Mouse (Mus musculus) neural tube, embryonic 14.5 days (tissue): ENCODE data around the gene Mitf. TPM values are rescaled to one million over a fixed set of nuclear protein-coding genes. Genes with fewer than 3 reads are reported as not detected.

Experiments
- ATAC-seq: fragments of 200-750 bp; cut with Nextera tagmentation; 2 replicates; pipeline ENCODE4 v1.8.0; 2017; ENCODE audit warnings: low read depth, mild to moderate bottlenecking, moderate TSS enrichment, moderate library complexity
- H3K27ac ChIP-seq: fragments of 300-500 bp; sonication (generic); 2 replicates; pipeline ENCODE4 v1.5.1; 2014; ENCODE audit warnings: low read depth, mild to moderate bottlenecking, control low read depth, low read length, moderate library complexity, mixed read lengths
- H3K27me3 ChIP-seq: fragments of 300-500 bp; sonication (generic); 2 replicates; pipeline ENCODE4 v1.6.1; 2014; ENCODE audit warnings: low read length; ENCODE audit not compliant: control insufficient read depth, insufficient read depth
- H3K36me3 ChIP-seq: fragments of 300-500 bp; sonication (generic); 2 replicates; pipeline ENCODE4 v1.6.1; 2014; ENCODE audit warnings: low read length, mixed read lengths; ENCODE audit not compliant: control insufficient read depth, insufficient read depth
- H3K4me1 ChIP-seq: fragments of 300-500 bp; sonication (generic); 2 replicates; pipeline ENCODE4 v1.6.1; 2014; ENCODE audit warnings: low read length; ENCODE audit not compliant: control insufficient read depth, insufficient read depth
- H3K4me2 ChIP-seq: fragments of 300-500 bp; sonication (generic); 2 replicates; pipeline ENCODE4 v1.6.1; 2014; ENCODE audit warnings: mild to moderate bottlenecking, low read depth, low read length, control low read depth
- H3K4me3 ChIP-seq: fragments of 300-500 bp; sonication (generic); 2 replicates; pipeline ENCODE4 v1.5.1; 2014; ENCODE audit warnings: low read depth, low read length, control low read depth, mixed read lengths
- H3K9ac ChIP-seq: fragments of 300-500 bp; sonication (generic); replicated peaks from 2 replicates; pipeline ENCODE4 v1.6.1; 2014; ENCODE audit warnings: low read depth, mild to moderate bottlenecking, control low read depth, low read length, mixed read lengths
- H3K9me3 ChIP-seq: fragments of 300-500 bp; sonication (generic); 2 replicates; pipeline ENCODE4 v1.6.1; 2016; ENCODE audit warnings: low read length; ENCODE audit not compliant: control insufficient read depth
- WGBS: fragments of 180-500 bp; shearing (Covaris S2); extraction: QIAGEN DNeasy Blood & Tissue Kit; methylation state at CpG from one replicate; pipeline ENCODE4 v1.1.7; 2014; 5-methylcytosine and 5-hydroxymethylcytosine counted together
- polyA plus RNA-seq: library from polyadenylated mRNA; unstranded; fragments of >200 nt; fragmentation: Nextera tagmentation; extraction: Ambion mirVana; gene quantifications from 2 replicates; pipeline ENCODE4 v1.2.1, GENCODE M21; 2014

The Mitf gene
- polyA plus RNA-seq, 1 experiment from 2014 or later, result 1.6 TPM

GRCm38 (mm10) chr6:97995606-97996307 is 188.9 kb downstream of the Mitf start:
- no peaks in the 10 kb centered on the region for H3K9me3 ChIP-seq
- no peak overlapping the region for H3K27ac ChIP-seq
- WGBS, result 38% methylated on average over 11 of the region's 11 CpGs
- peaks cover 7% of the 10 kb centered on the region for H3K4me1 ChIP-seq
- ATAC-seq, result peak; percentile 44; the same call in 1 of the 2 replicates
- H3K4me2 ChIP-seq, result no peak overlapping the region
- no peaks in the 10 kb centered on the region for H3K36me3 ChIP-seq
- H3K4me3 ChIP-seq, result no peak overlapping the region
- H3K27me3 ChIP-seq, result no peaks in the 10 kb centered on the region
- H3K9ac ChIP-seq, result no peak overlapping the region

GRCm38 (mm10) chr6:98001551-98001950 is 194.7 kb downstream of the Mitf start:
- no peak overlapping the region for H3K27ac ChIP-seq
- 50% methylated on average over 4 of the region's 4 CpGs for WGBS
- H3K4me1 ChIP-seq, result no peaks in the 10 kb centered on the region
- H3K4me2 ChIP-seq, result no peak overlapping the region
- no peak overlapping the region for H3K9ac ChIP-seq
- H3K4me3 ChIP-seq, result no peak overlapping the region
- ATAC-seq, result no peak
- H3K9me3 ChIP-seq, result no peaks in the 10 kb centered on the region
- H3K36me3 ChIP-seq, result no peaks in the 10 kb centered on the region
- H3K27me3 ChIP-seq, result no peaks in the 10 kb centered on the region

GRCm38 (mm10) chr6:98003114-98003513 is 196.3 kb downstream of the Mitf start:
- H3K9ac ChIP-seq, result no peak overlapping the region
- WGBS, result 17% methylated on average over 3 of the region's 3 CpGs
- H3K9me3 ChIP-seq, result no peaks in the 10 kb centered on the region
- no peaks in the 10 kb centered on the region for H3K4me1 ChIP-seq
- no peak for ATAC-seq
- no peak overlapping the region for H3K27ac ChIP-seq
- no peak overlapping the region for H3K4me2 ChIP-seq
- no peaks in the 10 kb centered on the region for H3K27me3 ChIP-seq
- no peak overlapping the region for H3K4me3 ChIP-seq
- no peaks in the 10 kb centered on the region for H3K36me3 ChIP-seq

DNA sequence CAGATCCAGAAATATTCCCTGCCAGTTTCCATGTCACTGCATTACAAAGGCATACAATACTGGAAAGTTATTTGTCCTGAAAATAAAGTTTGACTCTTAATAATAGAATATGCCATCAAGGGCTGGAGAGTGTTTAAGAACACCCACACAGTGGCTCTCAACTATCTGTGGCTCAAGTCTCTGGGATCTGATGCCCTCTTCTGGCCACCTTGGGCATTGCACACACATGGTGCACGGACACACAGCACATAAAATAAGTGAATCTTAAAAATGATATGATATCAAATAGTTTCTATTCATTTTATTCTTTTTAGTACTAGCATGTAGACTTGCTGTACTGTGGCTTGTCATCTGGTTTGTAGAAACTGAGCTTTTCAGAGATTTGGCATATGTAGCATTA is 198.7 kb downstream of the Mitf start:
- no peaks in the 10 kb centered on the region for H3K4me1 ChIP-seq
- no peak overlapping the region for H3K4me3 ChIP-seq
- no peak overlapping the region for H3K27ac ChIP-seq
- no peaks in the 10 kb centered on the region for H3K27me3 ChIP-seq
- H3K4me2 ChIP-seq, result no peak overlapping the region
- no peaks in the 10 kb centered on the region for H3K9me3 ChIP-seq
- WGBS, result 77% methylated on average over 1 of the region's 1 CpGs
- H3K36me3 ChIP-seq, result no peaks in the 10 kb centered on the region
- H3K9ac ChIP-seq, result no peak overlapping the region
- ATAC-seq, result no peak

GRCm38 (mm10) chr6:98015066-98015465 is 208.2 kb downstream of the Mitf start:
- H3K4me1 ChIP-seq, result no peaks in the 10 kb centered on the region
- no peaks in the 10 kb centered on the region for H3K27me3 ChIP-seq
- no peak overlapping the region for H3K27ac ChIP-seq
- no peak overlapping the region for H3K9ac ChIP-seq
- no peak overlapping the region for H3K4me2 ChIP-seq
- H3K36me3 ChIP-seq, result no peaks in the 10 kb centered on the region
- no peaks in the 10 kb centered on the region for H3K9me3 ChIP-seq
- WGBS, result 75% methylated on average over 5 of the region's 5 CpGs
- no peak overlapping the region for H3K4me3 ChIP-seq
- ATAC-seq, result no peak

DNA sequence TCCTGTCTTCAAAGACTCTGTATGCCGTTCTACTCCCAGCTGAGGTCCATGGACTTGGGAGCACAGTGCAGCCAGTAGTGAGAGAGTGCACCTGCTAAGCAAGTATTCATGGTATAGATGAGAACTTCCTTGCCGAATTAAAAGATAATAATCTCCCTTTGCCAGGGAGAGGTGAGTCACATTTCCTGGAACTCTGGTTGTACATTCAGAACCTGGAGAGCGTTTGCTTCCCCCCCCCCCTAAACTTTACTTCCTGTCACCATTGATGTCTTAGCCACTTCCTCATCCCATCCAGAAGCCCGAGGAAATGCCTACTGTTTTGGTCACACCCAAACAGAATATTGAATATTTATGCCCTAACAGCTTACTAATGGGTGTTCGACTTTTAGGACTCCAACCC is 209.0 kb downstream of the Mitf start:
- Histone ChIP-seq H3K27ac (no peak overlapping the region), H3K27me3 (no peaks in the 10 kb centered on the region), H3K9ac (no peak overlapping the region), H3K4me2 (no peak overlapping the region), H3K36me3 (no peaks in the 10 kb centered on the region), H3K9me3 (no peaks in the 10 kb centered on the region), H3K4me3 (no peak overlapping the region), H3K4me1 (no peaks in the 10 kb centered on the region)
- 85% methylated on average over 5 of the region's 5 CpGs for WGBS
- ATAC-seq, result no peak

GRCm38 (mm10) chr6:98023876-98024275 is 217.0 kb downstream of the Mitf start:
- 76% methylated on average over 1 of the region's 1 CpGs for WGBS
- Histone ChIP-seq H3K27ac (no peak overlapping the region), H3K4me3 (no peak overlapping the region), H3K4me2 (no peak overlapping the region), H3K4me1 (no peaks in the 10 kb centered on the region), H3K27me3 (no peaks in the 10 kb centered on the region), H3K9ac (no peak overlapping the region), H3K36me3 (no peaks in the 10 kb centered on the region), H3K9me3 (no peaks in the 10 kb centered on the region)
- ATAC-seq, result no peak

- no peak overlapping the region for H3K4me3 ChIP-seq
- H3K27ac ChIP-seq, result no peak overlapping the region
- 31% methylated on average over 3 of the region's 3 CpGs for WGBS
- no peaks in the 10 kb centered on the region for H3K4me1 ChIP-seq
- no peaks in the 10 kb centered on the region for H3K9me3 ChIP-seq
- no peak for ATAC-seq
- H3K27me3 ChIP-seq, result peaks cover 15% of the 10 kb centered on the region
- H3K36me3 ChIP-seq, result no peaks in the 10 kb centered on the region
- H3K9ac ChIP-seq, result no peak overlapping the region
- H3K4me2 ChIP-seq, result no peak overlapping the region
These were observed 231.7 kb downstream of the Mitf start for GRCm38 (mm10) chr6:98038513-98038912.

- Histone ChIP-seq H3K4me1 (no peaks in the 10 kb centered on the region), H3K9ac (no peak overlapping the region), H3K27ac (no peak overlapping the region), H3K36me3 (no peaks in the 10 kb centered on the region), H3K4me3 (no peak overlapping the region), H3K9me3 (no peaks in the 10 kb centered on the region), H3K27me3 (peaks cover 12% of the 10 kb centered on the region; the same call in 1 of the 2 replicates), H3K4me2 (no peak overlapping the region)
- WGBS, result 74% methylated on average over 7 of the region's 7 CpGs
- ATAC-seq, result no peak
These were observed 234.9 kb downstream of the Mitf start for GRCm38 (mm10) chr6:98041795-98042194.
